Mouse (Mus musculus): ENCODE measurements around the gene Dazap1. TPM values are rescaled to one million over a fixed set of nuclear protein-coding genes. Genes with fewer than 3 reads are reported as not detected.

Gene Dazap1
- polyA plus RNA-seq, 1 experiment from 2014 or later = 21.1 TPM

DNA sequence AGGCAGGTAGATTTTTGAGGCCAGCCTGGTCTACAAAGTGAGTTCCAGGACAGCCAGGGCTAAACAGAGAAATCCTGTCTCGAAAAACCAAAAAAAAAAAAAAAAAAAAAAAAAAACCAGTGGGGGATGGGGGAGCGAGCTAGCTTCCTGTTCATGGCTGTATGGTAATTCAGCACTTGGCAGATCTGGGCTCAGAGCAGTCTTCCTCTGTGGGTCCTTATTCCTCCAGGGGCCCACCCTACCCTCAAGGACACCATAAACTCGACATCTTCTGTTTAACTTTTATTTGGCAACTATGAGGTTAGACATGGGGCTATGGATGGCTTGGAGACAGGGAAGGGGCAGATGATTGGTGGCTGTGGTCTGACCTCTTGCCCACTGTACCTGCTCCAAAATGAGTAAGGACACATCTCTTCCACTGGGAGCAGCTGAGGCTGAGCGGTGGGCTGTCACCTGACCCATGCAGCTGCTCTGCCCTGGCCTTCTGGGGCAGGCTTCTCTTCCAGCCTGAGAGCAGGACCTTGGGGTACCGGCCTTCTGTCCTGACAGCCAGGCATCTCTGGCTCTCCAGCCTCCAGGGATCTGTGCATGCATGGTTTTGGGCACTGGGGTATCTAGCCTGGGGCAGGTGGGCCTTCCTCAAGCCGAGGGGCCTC, 59.9 kb downstream of the Dazap1 start:
- Histone ChIP-seq H3K9ac (ENCODE audit: low read depth, low read length) (peak overlapping the region; percentile 22; the same call in 1 of the 2 replicates), H3K36me3 (ENCODE audit: control insufficient read depth, insufficient read depth) (peaks cover 5% of the 10 kb centered on the region; the same call in 1 of the 2 replicates), H3K4me3 (ENCODE audit: low read depth, low read length) (no peak overlapping the region), H3K4me2 (ENCODE audit: low read depth, low read length) (peak overlapping the region; percentile 73; the same call in 1 of the 2 replicates), H3K9me3 (replicated peaks; ENCODE audit: control insufficient read depth, low read length) (no peaks in the 10 kb centered on the region), H3K4me1 (ENCODE audit: control insufficient read depth, low read depth, low read length) (peaks cover 76% of the 10 kb centered on the region), H3K27me3 (ENCODE audit: control insufficient read depth, insufficient read depth, low read depth, low read length) (peaks cover 7% of the 10 kb centered on the region), H3K27ac (ENCODE audit: low read length) (peak overlapping the region; percentile 28)
- 54% methylated on average over 6 of the region's 6 CpGs for WGBS (ENCODE audit: insufficient replicate concordance)
- ATAC-seq (ENCODE audit: low read depth) = no peak

DNA sequence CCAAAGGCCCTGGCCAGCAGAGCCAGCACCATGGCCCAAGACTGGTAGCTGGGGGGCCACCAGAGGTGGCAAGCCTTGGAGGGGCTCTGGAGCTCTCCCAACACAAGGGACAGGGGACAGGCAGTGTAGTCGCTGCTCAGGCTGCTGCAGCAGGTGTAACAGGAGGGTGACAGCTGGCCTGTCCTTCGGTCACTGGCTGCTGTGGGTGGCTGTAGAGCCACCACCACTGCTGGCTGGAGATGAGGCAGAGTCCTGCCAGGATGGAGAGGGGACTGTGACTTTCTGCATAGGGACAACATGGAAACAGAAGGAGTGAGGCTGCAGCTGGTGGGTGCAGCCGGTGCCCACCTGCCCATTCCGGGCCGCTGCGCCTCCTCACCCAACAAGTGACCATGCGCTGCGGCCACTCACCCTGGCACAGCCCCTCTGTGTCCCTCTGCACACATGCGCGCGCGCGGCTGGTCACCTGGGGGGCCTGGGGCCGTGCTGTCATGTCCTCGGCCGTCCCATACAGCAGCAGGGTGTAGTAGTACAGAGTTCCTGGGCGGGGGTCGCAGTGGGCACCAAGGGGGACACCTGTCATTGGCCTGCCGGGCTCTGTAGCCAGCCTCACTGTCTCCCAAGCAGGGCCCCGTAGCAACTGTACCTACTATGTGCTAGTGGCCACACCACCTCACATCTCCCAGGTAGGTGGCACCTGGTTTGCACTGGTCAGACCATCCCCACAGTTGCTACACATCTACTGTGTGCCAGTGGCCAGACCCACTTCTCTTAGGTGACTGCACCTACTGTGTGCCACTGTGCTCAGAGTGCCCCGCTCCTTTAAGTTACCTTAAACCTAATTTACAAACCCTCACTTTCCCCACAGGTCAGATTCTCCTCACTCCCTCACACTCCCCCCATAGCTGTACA, 60.6 kb downstream of the Dazap1 start:
- Histone ChIP-seq H3K4me1 (ENCODE audit: control insufficient read depth, low read depth, low read length) (peaks cover 68% of the 10 kb centered on the region), H3K9ac (ENCODE audit: low read depth, low read length) (no peak overlapping the region)
- ATAC-seq (ENCODE audit: low read depth) = no peak

DNA sequence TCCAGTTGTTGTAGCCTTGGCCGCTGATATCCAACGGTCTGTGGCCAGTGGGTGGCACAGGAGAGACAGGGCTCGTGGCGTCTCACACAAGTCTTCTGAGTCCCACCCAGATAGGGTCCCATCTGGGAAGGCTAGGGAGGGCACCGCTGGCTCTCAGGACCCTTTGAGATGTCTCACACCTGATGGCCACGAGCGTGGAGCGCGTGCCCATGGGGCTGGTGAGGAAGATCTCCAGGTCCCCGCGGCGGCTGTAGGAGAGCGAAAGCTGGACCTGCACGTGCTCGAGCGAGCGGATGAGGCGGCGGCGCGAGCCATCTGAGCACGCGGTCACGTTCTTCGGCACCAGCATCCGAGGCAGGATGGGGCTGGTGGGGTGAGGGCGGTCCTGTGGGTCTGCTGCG, 61.5 kb downstream of the Dazap1 start:
- H3K4me2 ChIP-seq (ENCODE audit: low read depth, low read length) = peak overlapping the region; percentile 100
- H3K36me3 ChIP-seq (ENCODE audit: control insufficient read depth, insufficient read depth) = peaks cover 5% of the 10 kb centered on the region; the same call in 1 of the 2 replicates
- no peak; the same call in none of the 2 replicates for ATAC-seq (ENCODE audit: low read depth)
- H3K4me3 ChIP-seq (ENCODE audit: low read depth, low read length) = peak overlapping the region; percentile 77
- peaks cover 59% of the 10 kb centered on the region for H3K4me1 ChIP-seq (ENCODE audit: control insufficient read depth, low read depth, low read length)
- H3K9ac ChIP-seq (ENCODE audit: low read depth, low read length) = peak overlapping the region; percentile 75
- H3K9me3 ChIP-seq (replicated peaks; ENCODE audit: control insufficient read depth, low read length) = no peaks in the 10 kb centered on the region
- WGBS (ENCODE audit: insufficient replicate concordance) = under 1% methylated on average over 28 of the region's 28 CpGs
- H3K27me3 ChIP-seq (ENCODE audit: control insufficient read depth, insufficient read depth, low read depth, low read length) = no peaks in the 10 kb centered on the region
- H3K27ac ChIP-seq (ENCODE audit: low read length) = peak overlapping the region; percentile 87

More for the DNA sequence above, 60.6 kb downstream of the Dazap1 start:
- Histone ChIP-seq H3K9me3 (replicated peaks; ENCODE audit: control insufficient read depth, low read length) (no peaks in the 10 kb centered on the region), H3K27ac (ENCODE audit: low read length) (peak overlapping the region; percentile 28; the same call in 1 of the 2 replicates), H3K36me3 (ENCODE audit: control insufficient read depth, insufficient read depth) (peaks cover 5% of the 10 kb centered on the region; the same call in 1 of the 2 replicates), H3K4me2 (ENCODE audit: low read depth, low read length) (peak overlapping the region; percentile 100), H3K4me3 (ENCODE audit: low read depth, low read length) (peak overlapping the region; percentile 77), H3K27me3 (ENCODE audit: control insufficient read depth, insufficient read depth, low read depth, low read length) (peaks cover 3% of the 10 kb centered on the region)
- WGBS (ENCODE audit: insufficient replicate concordance) = 90% methylated on average over 21 of the region's 21 CpGs

DNA sequence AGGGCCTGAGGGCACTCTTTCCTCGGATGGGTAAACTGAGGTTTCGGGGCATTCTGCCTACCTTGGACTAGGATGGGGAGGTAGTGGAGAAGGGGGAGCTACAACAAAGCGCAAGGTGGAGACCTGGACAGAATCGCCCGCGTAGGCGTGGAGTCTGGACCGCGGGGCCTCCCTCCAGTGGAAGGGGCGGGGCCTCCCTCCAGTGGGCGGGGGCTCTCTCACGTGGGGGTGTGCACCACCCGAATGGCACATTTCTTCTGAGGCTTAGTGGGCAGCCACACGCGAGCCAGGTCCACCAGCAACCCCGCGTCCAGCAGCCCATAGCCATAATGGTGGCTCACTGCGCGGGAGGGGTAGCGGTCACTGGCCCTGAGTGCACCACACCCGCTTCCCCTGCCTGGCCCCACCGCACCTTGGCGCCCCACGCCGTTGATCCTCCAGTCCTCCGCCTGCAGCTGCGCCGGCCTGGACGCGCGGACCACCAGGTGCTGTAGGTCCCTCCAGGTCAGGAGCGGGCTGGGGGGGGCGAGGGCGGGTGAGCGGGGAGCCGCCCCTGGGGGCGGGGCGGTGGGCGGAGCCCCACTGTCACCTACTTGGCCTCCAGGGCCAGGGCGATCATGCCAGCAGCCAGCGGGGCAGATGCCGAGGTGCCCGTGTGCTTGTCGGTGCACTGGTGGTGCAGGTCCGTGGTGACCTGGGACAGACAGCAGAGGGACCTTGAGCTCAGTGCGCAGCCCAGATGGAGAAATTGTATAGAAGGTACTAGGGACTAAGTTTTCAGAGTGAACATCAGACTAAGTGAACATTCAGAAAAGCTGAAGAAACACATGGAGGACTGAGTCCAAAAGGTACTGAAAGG, 62.2 kb downstream of the Dazap1 start:
- Histone ChIP-seq H3K9ac (ENCODE audit: low read depth, low read length) (peak overlapping the region; percentile 75), H3K9me3 (replicated peaks; ENCODE audit: control insufficient read depth, low read length) (no peaks in the 10 kb centered on the region), H3K27me3 (ENCODE audit: control insufficient read depth, insufficient read depth, low read depth, low read length) (no peaks in the 10 kb centered on the region), H3K36me3 (ENCODE audit: control insufficient read depth, insufficient read depth) (peaks cover 3% of the 10 kb centered on the region; the same call in 1 of the 2 replicates), H3K4me2 (ENCODE audit: low read depth, low read length) (peak overlapping the region; percentile 100), H3K4me3 (ENCODE audit: low read depth, low read length) (peak overlapping the region; percentile 77), H3K4me1 (ENCODE audit: control insufficient read depth, low read depth, low read length) (peaks cover 56% of the 10 kb centered on the region), H3K27ac (ENCODE audit: low read length) (peak overlapping the region; percentile 87)
- under 1% methylated on average over 46 of the region's 46 CpGs for whole genome bisulfite sequencing (ENCODE audit: insufficient replicate concordance)
- ATAC-seq (ENCODE audit: low read depth) = peak; percentile 74

DNA sequence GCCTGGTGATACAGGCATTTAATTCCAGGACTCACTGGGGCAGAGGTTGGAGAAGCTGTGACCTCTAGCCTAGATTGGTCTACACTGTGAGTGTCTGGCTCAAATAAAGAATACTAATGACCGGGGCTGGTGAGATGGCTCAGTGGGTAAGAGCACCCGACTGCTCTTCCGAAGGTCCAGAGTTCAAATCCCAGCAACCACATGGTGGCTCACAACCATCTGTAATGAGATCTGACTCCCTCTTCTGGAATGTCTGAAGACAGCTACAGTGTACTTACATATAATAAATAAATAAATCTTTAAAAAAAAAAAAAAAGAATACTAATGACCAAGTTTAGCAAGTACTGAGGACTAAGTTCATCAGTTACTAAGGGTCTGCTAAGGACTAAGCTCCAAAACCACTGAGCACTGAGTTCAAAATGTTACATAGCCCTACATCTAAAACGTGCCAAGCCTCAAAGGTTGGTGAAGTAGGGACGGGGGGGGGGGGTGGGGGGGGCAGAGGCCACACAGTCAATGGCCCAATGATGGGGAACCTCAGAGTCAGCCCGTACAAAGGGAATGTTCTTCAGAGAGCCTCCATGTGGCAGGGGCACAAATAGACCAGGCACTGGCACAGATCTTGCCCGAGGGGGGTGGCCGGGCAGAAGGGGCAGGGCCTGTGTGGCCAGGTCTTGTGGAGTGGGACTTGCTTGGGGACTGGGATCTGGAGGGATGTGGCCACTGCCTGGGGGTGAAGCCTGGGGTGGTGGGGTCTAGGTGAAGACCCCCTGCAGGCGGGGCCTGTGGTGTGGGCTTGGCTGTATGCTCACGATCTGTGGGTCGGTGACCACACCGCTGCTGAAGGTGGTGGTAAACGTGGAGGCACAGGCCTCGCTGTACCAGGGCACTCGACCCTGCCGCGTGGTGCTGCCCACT, 63.1 kb downstream of the Dazap1 start:
- Histone ChIP-seq H3K9ac (ENCODE audit: low read depth, low read length) (peak overlapping the region; percentile 75), H3K4me2 (ENCODE audit: low read depth, low read length) (peak overlapping the region; percentile 100), H3K4me3 (ENCODE audit: low read depth, low read length) (peak overlapping the region; percentile 77; the same call in 1 of the 2 replicates), H3K27ac (ENCODE audit: low read length) (peak overlapping the region; percentile 87), H3K9me3 (replicated peaks; ENCODE audit: control insufficient read depth, low read length) (no peaks in the 10 kb centered on the region), H3K4me1 (ENCODE audit: control insufficient read depth, low read depth, low read length) (peaks cover 52% of the 10 kb centered on the region), H3K36me3 (ENCODE audit: control insufficient read depth, insufficient read depth) (no peaks in the 10 kb centered on the region), H3K27me3 (ENCODE audit: control insufficient read depth, insufficient read depth, low read depth, low read length) (no peaks in the 10 kb centered on the region)
- no peak for ATAC-seq (ENCODE audit: low read depth)
- WGBS (ENCODE audit: insufficient replicate concordance) = 65% methylated on average over 17 of the region's 17 CpGs

DNA sequence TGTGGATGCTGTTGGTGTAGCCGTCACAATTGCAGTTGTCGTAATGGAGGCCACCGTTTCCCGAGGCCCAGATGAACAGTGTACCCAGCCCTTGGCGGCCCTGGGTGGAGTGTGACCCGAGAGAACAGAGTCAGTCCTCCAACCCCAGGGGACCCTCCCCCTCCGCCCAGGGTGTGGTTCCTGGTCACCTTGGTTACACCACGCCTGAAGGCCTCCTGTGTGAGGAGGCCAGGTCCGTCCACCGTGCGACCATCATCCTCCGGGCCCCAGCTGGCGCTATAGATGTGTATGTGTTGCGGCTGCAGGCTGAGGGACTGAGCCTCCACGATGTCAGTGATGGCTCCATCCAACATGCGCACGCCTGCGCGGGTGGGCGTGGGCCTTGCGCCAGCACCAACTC, 63.8 kb downstream of the Dazap1 start:
- ATAC-seq (ENCODE audit: low read depth) = no peak
- Histone ChIP-seq H3K4me1 (ENCODE audit: control insufficient read depth, low read depth, low read length) (peaks cover 54% of the 10 kb centered on the region), H3K4me2 (ENCODE audit: low read depth, low read length) (no peak overlapping the region), H3K9me3 (replicated peaks; ENCODE audit: control insufficient read depth, low read length) (no peaks in the 10 kb centered on the region), H3K36me3 (ENCODE audit: control insufficient read depth, insufficient read depth) (no peaks in the 10 kb centered on the region), H3K27ac (ENCODE audit: low read length) (no peak overlapping the region), H3K9ac (ENCODE audit: low read depth, low read length) (no peak overlapping the region), H3K27me3 (ENCODE audit: control insufficient read depth, insufficient read depth, low read depth, low read length) (no peaks in the 10 kb centered on the region), H3K4me3 (ENCODE audit: low read depth, low read length) (no peak overlapping the region)
- 75% methylated on average over 21 of the region's 21 CpGs for WGBS (ENCODE audit: insufficient replicate concordance)

DNA sequence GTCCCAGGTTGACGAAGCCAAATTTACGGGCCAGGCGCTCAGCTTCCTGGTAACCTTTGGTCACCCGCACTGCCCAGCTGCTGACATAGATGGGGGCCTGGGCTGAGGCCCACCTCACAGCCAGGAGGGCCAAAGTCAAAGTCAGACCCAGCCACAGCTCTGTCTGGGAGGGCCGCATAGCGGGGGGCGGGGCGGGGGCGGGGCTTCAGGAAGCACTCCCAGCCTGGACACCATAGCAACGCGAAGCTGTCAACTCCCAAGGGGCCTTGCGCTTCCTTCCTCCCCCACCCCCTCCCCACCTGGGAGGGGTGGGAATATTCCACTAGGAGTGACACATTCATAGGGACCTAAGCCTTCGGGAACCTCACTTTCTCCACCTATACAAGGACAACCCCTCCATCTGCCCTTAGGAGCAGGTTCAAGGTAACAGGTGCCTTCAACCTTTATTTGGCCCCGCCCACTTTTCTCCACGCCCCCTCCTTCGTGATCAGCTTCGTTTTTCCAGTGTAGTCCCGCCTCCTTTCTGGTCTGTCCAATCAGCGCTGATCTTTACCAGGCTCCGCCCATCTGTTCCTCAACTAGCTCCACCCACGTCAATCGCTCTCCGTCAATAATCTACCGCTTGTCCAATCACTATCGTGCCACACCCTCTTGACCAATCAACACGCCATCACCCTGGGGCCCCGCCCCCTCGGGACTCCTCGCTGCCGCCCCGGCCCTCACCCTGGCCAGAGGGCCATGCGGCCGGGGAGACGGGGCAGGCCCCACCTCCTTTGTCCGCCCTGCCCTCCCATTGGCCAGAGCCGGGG, 68.2 kb downstream of the Dazap1 start, which contains the start of the genes Pcsk4 and Reep6:
Gene Pcsk4, minus strand, starts transcription at position 226 of the 809 bp plus-strand sequence.
Gene Reep6, plus strand, starts transcription at position 681 of the 809 bp plus-strand sequence.
- Histone ChIP-seq H3K9me3 (replicated peaks; ENCODE audit: control insufficient read depth, low read length) (no peaks in the 10 kb centered on the region), H3K27me3 (ENCODE audit: control insufficient read depth, insufficient read depth, low read depth, low read length) (no peaks in the 10 kb centered on the region), H3K36me3 (ENCODE audit: control insufficient read depth, insufficient read depth) (peaks cover 3% of the 10 kb centered on the region), H3K27ac (ENCODE audit: low read length) (peak within 1 kb of the TSS; percentile 98), H3K4me2 (ENCODE audit: low read depth, low read length) (peak within 1 kb of the TSS; percentile 97), H3K4me1 (ENCODE audit: control insufficient read depth, low read depth, low read length) (peaks cover 53% of the 10 kb centered on the region), H3K9ac (ENCODE audit: low read depth, low read length) (peak within 1 kb of the TSS; percentile 73), H3K4me3 (ENCODE audit: low read depth, low read length) (peak within 1 kb of the TSS; percentile 70)
- 5% methylated on average over 36 of the region's 36 CpGs for WGBS (ENCODE audit: insufficient replicate concordance)
- ATAC-seq (ENCODE audit: low read depth) = peak; percentile 85
